Mouse (Mus musculus): ENCODE measurements around the gene Trmt13. TPM values are rescaled to one million over a fixed set of nuclear protein-coding genes. Genes with fewer than 3 reads are reported as not detected.
"Not testable (repeated sequence)": the region's sequence is repeated elsewhere in the genome, so short reads cannot be mapped to it uniquely, and the experiment has no call there.

Gene Trmt13
- total RNA-seq (2021) = 10 to 100 TPM; 14.0 to 17.5 TPM
- long read RNA-seq, partial matches to known transcripts = 5 of 16 reads
- long read RNA-seq, other reads (novel, unspliced or antisense) = 6 of 16 reads

GRCm38 (mm10) chr3:116614295-116614892 lies at the start of gene Trmt13:
TSS of gene Trmt13 (minus strand) at chr3:116614587.
- DNase-seq (ENCODE audit: low spot score in 2 of 2) = peak; percentile 10 to 25

GRCm38 (mm10) chr3:116662463-116662863 lies 48.1 kb upstream of the Trmt13 start, which contains the start of gene Mfsd14a:
TSS of gene Mfsd14a (minus strand) at chr3:116662677.
- DNase-seq (ENCODE audit: low spot score in 2 of 2) = peak; percentile 98 to 99

- DNase-seq (ENCODE audit: low spot score in 2 of 2) = no peak
Measured at GRCm38 (mm10) chr3:116661870-116662414, 47.6 kb upstream of the Trmt13 start.

GRCm38 (mm10) chr3:116661288-116661869 lies 47.0 kb upstream of the Trmt13 start:
- no peak for DNase-seq (ENCODE audit: low spot score in 2 of 2)

- no peak for DNase-seq (ENCODE audit: low spot score in 2 of 2)
Measured at GRCm38 (mm10) chr3:116659856-116660430, 45.6 kb upstream of the Trmt13 start.

- no peak for DNase-seq (ENCODE audit: low spot score in 2 of 2)
Measured at GRCm38 (mm10) chr3:116658928-116659565, 44.7 kb upstream of the Trmt13 start.

- no peak for DNase-seq (ENCODE audit: low spot score in 2 of 2)
Measured at GRCm38 (mm10) chr3:116656184-116656965, 42.0 kb upstream of the Trmt13 start.

GRCm38 (mm10) chr3:116654051-116654450 lies 39.7 kb upstream of the Trmt13 start:
- not testable (repeated sequence) for DNase-seq (ENCODE audit: low spot score in 2 of 2)

GRCm38 (mm10) chr3:116653278-116653945 lies 39.0 kb upstream of the Trmt13 start:
- DNase-seq (ENCODE audit: low spot score in 2 of 2) = no peak

GRCm38 (mm10) chr3:116652033-116652446 lies 37.7 kb upstream of the Trmt13 start:
- no peak for DNase-seq (ENCODE audit: low spot score in 2 of 2)

- no peak for DNase-seq (ENCODE audit: low spot score in 2 of 2)
Measured at GRCm38 (mm10) chr3:116650698-116651097, 36.3 kb upstream of the Trmt13 start.

GRCm38 (mm10) chr3:116648805-116649204 lies 34.4 kb upstream of the Trmt13 start:
- no peak for DNase-seq (ENCODE audit: low spot score in 2 of 2)

GRCm38 (mm10) chr3:116646387-116646786 lies 32.0 kb upstream of the Trmt13 start:
- DNase-seq (ENCODE audit: low spot score in 2 of 2) = no peak

GRCm38 (mm10) chr3:116642373-116642772 lies 28.0 kb upstream of the Trmt13 start:
- no peak for DNase-seq (ENCODE audit: low spot score in 2 of 2)

- DNase-seq (ENCODE audit: low spot score in 2 of 2) = no peak
Measured at GRCm38 (mm10) chr3:116641811-116642371, 27.5 kb upstream of the Trmt13 start.

- no peak for DNase-seq (ENCODE audit: low spot score in 2 of 2)
Measured at GRCm38 (mm10) chr3:116640024-116640423, 25.6 kb upstream of the Trmt13 start.

GRCm38 (mm10) chr3:116638572-116638971 lies 24.2 kb upstream of the Trmt13 start:
- no peak for DNase-seq (ENCODE audit: low spot score in 2 of 2)

- no peak for DNase-seq (ENCODE audit: low spot score in 2 of 2)
Measured at GRCm38 (mm10) chr3:116637693-116638476, 23.5 kb upstream of the Trmt13 start.

GRCm38 (mm10) chr3:116635799-116636198 lies 21.4 kb upstream of the Trmt13 start:
- no peak for DNase-seq (ENCODE audit: low spot score in 2 of 2)

All from layer of hippocampus, postnatal 10 days (tissue).